Mouse (Mus musculus): Measurements from ENCODE around the gene Kdm4b. TPM values are rescaled to one million over a fixed set of nuclear protein-coding genes. Genes with fewer than 3 reads are reported as not detected.

Gene Kdm4b
- total RNA-seq, 2 experiments from 2014 or later: 77.3 to 83.1 TPM

DNA sequence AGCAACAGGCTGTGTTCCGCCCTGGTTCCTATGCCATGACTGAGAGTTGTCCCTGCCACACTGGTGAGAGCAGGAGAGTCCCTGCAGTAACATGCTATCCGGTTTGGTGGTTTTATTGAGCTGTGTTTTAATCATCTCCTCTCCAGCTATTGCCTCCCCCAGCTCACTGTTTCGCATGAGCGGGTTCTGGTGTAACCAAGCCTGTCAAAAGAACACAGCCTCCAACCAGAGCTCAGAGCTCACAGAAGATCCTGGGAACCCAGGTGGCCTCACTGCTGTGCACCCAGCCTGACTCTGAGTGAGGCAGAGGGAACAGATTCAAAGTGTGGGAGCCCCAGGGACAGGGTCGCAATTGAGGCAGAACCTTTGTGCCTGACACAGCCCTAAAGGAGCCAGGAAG is 55.3 kb downstream of the Kdm4b start:
- DNase-seq (ENCODE audit: low spot score in 2 of 2): peak; percentile 40 to 66

GRCm38 (mm10) chr17:56382997-56383396 is 57.1 kb downstream of the Kdm4b start:
- DNase-seq (ENCODE audit: low spot score in 2 of 2): no peak

DNA sequence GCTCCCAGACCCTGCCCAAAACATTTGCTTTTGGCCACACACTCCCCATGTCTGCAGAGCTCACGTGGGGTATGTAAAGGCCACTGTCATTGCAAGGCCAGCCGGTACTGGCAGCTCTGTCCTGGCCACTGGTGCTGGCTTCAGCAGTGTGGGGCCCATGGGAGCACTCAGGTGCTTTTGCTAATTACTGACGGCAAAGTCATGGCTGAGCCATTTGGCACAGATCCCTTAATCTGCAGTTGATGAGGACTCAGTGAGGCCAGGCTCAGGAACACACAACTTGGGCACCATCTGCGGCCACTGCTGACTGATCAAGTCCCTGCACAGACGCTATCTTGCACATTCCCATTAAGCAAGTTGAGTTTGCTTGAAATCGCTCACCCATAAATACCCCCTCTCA is 59.0 kb downstream of the Kdm4b start:
- no peak for DNase-seq (ENCODE audit: low spot score in 2 of 2)

GRCm38 (mm10) chr17:56387612-56388011 is 61.8 kb downstream of the Kdm4b start:
- DNase-seq (ENCODE audit: low spot score in 2 of 2): no peak

GRCm38 (mm10) chr17:56393238-56393637 is 67.4 kb downstream of the Kdm4b start:
- DNase-seq (ENCODE audit: low spot score in 2 of 2): no peak

DNA sequence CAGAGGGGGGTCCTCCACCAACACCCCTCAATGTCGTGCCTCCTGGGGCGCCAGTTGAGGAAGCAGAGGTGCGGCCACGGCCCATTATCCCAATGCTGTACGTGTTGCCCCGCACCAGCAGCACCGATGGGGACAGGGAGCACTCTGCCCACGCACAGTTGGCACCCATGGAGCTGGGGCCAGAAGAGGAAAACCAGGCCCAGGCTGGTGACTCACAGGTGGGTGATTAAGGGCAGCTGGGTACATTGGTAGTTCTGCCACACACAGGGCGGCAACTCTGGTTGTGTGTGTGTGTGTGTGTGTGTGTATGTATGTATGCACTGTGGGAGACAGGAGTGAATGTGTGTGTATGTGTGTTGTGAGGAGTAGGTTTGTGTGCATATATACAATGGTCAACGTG is 68.0 kb downstream of the Kdm4b start:
- no peak for DNase-seq (ENCODE audit: low spot score in 2 of 2)

GRCm38 (mm10) chr17:56396051-56396450 is 70.2 kb downstream of the Kdm4b start:
- no peak for DNase-seq (ENCODE audit: low spot score in 2 of 2)

- DNase-seq (ENCODE audit: low spot score in 2 of 2): no peak
Observed at GRCm38 (mm10) chr17:56400221-56400620, 74.4 kb downstream of the Kdm4b start.

DNA sequence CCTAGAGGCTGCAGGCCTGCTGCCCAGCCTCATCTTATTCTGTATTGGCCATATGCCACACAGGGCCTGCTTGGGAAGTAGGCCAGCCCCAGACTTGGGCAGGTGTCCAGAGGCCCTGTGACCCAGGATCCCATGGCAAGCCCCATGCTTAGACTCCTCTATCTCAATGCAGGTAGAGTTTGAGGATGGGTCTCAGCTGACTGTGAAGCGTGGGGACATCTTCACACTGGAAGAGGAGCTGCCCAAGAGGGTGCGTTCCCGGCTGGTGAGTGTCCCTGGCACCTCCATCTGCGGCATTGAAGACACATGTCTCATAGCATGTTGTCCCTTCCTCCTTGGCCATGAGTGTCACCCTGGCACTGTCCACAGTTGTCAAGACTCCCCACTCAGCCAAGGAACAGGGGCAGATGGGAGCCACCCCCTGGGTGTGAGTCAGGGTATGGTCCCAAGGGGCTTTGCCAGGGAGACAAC is 75.2 kb downstream of the Kdm4b start:
- DNase-seq (ENCODE audit: low spot score in 2 of 2): no peak

- DNase-seq (ENCODE audit: low spot score in 2 of 2): no peak
Observed at GRCm38 (mm10) chr17:56405341-56405740, 79.5 kb downstream of the Kdm4b start.

GRCm38 (mm10) chr17:56405856-56406840 is 80.3 kb downstream of the Kdm4b start:
- peak in 1 of 2 experiments; percentile 56 for DNase-seq (ENCODE audit: low spot score in 2 of 2)

DNA sequence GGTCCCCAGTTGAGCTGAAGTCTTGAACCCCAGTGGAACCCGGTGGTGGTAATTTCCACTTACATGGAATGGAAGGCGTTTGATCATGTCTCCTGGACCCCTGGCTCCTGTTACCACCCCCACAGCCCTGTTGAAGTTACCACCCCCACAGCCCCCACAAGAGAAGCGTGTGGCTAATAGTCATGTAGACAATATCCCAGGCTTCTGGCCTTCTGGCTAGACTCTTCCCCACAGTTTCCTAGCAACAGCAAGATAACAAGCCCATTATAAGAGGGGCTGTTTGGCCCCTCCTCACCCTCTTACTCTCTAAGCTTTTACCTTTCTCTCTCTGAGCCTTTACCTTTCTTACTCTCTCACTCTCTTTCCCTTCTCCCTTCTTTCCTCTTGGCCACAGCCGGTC is 81.0 kb downstream of the Kdm4b start:
- DNase-seq (ENCODE audit: low spot score in 2 of 2): peak in 1 of 2 experiments; percentile 41

DNA sequence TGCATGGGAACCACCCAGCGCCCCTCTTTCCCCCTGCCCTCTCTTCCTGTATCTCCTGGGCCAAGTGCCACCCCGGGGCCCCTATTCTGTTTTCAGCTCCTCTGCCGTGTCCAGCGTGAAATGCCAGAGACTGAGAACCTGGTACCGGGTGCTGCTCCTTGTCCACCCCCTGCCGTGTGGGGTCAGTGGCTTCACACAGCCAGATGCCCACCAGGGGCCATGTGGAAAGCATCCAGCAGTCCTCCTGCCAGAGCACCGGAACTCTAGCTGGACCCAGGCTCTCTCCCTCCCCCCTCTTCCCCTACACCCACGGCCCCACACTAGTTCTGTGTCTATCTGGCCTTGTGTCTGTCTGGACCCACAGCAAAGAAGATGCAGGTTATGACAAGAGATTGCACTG is 81.5 kb downstream of the Kdm4b start:
- DNase-seq (ENCODE audit: low spot score in 2 of 2): no peak

GRCm38 (mm10) chr17:56408965-56409625 is 83.2 kb downstream of the Kdm4b start:
- DNase-seq (ENCODE audit: low spot score in 2 of 2): no peak

- no peak for DNase-seq (ENCODE audit: low spot score in 2 of 2)
Observed at GRCm38 (mm10) chr17:56409759-56410158, 83.9 kb downstream of the Kdm4b start.

- no peak for DNase-seq (ENCODE audit: low spot score in 2 of 2)
Observed at GRCm38 (mm10) chr17:56411437-56411836, 85.6 kb downstream of the Kdm4b start.

DNA sequence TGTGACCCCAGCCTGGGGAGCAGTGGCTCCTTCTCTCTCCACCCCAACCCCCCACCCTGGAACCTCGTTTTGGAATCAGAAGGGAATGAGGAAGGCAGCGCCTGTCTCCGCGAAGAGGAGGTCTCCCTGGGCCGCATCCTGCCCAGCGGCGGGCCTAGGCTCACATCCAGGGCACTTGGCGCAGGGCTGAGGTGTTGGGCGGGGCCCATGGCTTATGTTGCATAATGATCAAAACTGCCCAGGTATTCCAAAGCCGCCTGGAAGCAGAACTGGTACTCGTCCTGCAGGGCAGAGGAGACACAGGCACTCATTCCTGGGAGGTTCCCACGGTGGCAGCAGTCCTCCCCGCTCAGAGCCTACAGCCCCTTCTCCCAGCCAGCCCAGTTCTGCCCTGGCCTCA is 87.3 kb downstream of the Kdm4b start:
- no peak for DNase-seq (ENCODE audit: low spot score in 2 of 2)

DNA sequence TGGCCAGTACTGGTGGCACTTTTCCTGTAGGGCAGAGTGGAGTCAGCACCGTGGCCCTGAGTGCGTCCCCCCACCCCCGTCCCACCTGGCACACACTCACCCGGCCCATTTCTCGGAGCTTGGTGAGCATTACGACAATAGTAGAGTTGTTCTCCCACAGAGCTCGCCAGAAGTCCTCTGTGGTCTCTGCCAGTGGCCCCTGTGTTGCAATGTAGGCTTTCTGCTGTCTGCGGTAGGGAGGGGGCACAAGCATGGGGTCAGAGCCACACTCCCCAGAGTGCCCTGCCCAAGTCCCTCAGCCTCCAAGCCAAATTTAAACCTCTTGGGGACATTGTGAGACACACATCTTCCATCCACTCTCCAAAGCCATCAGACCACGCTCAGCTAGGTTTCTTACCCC is 88.9 kb downstream of the Kdm4b start:
- DNase-seq (ENCODE audit: low spot score in 2 of 2): no peak

DNA sequence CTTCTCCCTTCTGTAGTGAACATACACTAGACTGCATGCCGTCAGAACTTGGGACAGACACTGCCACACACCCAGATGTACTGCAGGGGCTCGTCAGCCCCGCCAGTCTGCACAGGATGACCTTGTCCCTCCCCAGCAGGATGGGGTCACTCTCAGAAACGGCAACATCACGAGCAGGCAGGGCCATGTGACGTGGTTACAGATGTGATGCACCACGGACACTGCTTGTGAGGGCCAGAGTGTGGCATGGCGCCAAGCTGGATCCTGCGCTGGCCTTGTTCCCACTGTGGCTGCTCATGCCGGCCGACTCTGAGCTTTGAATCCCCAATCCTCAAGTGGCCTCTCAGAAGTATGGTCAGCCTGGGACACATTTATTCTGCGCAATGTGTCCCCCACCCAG is 92.4 kb downstream of the Kdm4b start:
- DNase-seq (ENCODE audit: low spot score in 2 of 2): no peak

DNA sequence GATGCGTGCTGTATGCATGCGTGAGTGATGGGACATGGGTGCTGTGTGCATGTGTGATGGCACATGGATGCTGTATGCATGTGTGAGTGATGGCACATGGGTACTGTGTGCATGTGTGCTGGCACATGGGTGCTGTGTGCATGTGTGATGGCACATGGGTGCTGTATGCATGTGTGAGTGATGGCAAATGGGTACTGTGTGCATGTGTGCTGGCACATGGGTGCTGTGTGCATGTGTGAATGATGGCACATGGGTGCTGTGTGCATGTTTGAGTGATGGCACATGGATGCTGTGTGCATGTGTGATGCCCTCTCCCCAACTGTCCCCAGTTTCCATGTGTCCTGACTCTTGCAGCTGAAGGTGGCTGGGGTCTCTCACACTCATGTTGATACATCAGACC is 94.2 kb downstream of the Kdm4b start:
- no peak for DNase-seq (ENCODE audit: low spot score in 2 of 2)

DNA sequence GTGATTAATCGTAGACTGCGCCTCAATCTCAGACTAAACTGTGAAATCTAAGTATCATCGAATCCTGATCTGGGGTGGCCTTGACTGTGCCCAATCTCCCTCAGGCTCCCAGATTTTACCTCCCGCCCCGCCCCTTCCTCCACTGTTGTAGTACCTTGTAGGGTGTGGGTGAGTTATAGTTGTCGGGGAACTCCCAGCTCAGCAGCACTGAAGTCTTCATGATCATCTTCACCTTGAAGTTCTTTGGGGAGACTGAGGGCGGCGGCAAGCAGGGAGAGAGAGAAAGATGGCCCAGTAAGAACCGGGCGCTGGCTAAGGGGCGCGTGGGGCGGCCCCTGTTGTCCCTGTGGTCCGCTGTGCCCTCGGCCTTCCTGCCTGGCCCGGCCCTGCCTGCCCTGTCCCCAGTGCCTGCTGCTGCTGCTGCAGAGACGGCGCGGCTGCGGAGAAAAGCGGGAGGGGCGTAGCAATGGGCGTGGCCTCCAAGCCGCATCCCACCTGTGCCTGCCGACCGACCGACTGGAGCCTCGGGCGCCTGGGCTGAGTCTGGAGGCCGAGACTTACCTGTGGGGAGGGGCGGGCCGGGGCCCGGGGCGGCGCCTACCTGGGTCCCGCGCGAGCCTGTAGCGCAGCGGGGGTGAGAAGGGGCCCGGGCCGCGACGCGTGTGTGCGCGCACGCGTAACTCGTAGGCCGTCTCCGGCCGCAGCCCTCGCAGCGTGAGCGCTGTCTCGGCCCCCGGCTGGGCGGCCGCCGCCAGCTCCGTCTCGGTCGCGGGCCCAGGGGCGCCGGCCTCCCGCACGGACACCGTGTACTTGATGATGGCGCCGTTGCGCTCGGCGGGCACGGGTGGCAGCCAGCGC is 99.1 kb downstream of the Kdm4b start:
- DNase-seq (ENCODE audit: low spot score in 2 of 2): no peak

Measured in layer of hippocampus, adult 18-20 months (tissue).